In the genomic region with DNA sequence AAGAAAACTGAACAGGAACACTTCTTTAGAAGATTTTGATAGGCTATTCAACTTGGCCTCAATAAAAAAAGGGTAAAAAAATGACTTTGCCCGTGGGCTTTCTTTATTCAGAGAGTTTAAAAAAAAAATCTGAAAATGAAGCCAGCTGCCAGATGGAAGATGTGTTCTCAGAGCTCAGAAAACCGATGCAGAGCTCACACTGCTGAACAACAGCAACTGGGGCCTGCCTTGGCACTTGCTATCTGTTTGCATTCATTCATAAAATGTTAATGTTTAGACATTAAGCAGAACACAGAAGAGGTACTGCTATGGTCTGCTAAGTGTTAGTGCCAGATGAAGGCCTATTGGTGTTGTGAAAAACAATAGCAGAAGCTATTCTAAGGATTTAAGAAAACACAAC, we compare ENCODE assay signal across 17 mouse cellular contexts.
"Had no signal": no experiment of that assay in that cellular context is flagged by ENCODE, and none has a peak within 500 bp of the region (broad histone marks: within the 10 kb centered on the region; RNA-seq: fewer than 3 reads in every experiment).

No protein-coding gene starts in this region.

- H3K4me3 ChIP-seq: kidney, embryonic 15.5 days; left cerebral cortex, adult 2 months; limb, embryonic 12.5 days; limb, embryonic 15.5 days; midbrain, embryonic 12.5 days had no signal

- H3K36me3 ChIP-seq: kidney, embryonic 15.5 days; limb, embryonic 12.5 days; limb, embryonic 15.5 days; midbrain, embryonic 12.5 days had no signal

- ATAC-seq: liver, postnatal 0 days; lung, postnatal 0 days had no signal

- H3K27me3 ChIP-seq: kidney, embryonic 15.5 days; limb, embryonic 12.5 days; limb, embryonic 15.5 days; midbrain, embryonic 12.5 days had no signal

- DNase-seq: kidney, adult 8-10 months; kidney, postnatal 10 days; kidney, postnatal 36 days; left cerebral cortex, postnatal 4 days; liver, postnatal 0 days; lung, embryonic 14.5 days; thymus, adult 18-20 months; thymus, postnatal 4 days had no signal

- H3K9ac ChIP-seq: kidney, embryonic 15.5 days; limb, embryonic 12.5 days; limb, embryonic 15.5 days; liver, embryonic 14.5 days; liver, postnatal 0 days; lung, embryonic 14.5 days; midbrain, embryonic 12.5 days had no signal

- H3K4me1 ChIP-seq: kidney, embryonic 15.5 days; limb, embryonic 12.5 days; limb, embryonic 15.5 days; midbrain, embryonic 12.5 days had no signal

- H3K27ac ChIP-seq: kidney, embryonic 15.5 days; left cerebral cortex, adult 2 months; limb, embryonic 12.5 days; limb, embryonic 15.5 days; liver, embryonic 14.5 days; macrophage; midbrain, embryonic 12.5 days had no signal

- H3K4me2 ChIP-seq: kidney, embryonic 15.5 days; limb, embryonic 12.5 days; limb, embryonic 15.5 days; liver, embryonic 11.5 days; lung, embryonic 14.5 days; midbrain, embryonic 12.5 days had no signal

- H3K9me3 ChIP-seq: kidney, embryonic 15.5 days; limb, embryonic 12.5 days; limb, embryonic 15.5 days; midbrain, embryonic 12.5 days had no signal
